Mouse (Mus musculus) retina, embryonic 14.5 days (tissue): ENCODE measurements around the gene Timm8a2.

Experiments
- DNase-seq: peaks from one replicate; pipeline ENCODE4 v3.0.0-alpha.2; 2015; ENCODE audit warnings: low spot score

The Timm8a2 gene

GRCm38 (mm10) chr14:122012193-122012592, 22.3 kb upstream of the Timm8a2 start:
- no peak for DNase-seq

- DNase-seq: no peak
Measured at GRCm38 (mm10) chr14:122012814-122013213, 21.7 kb upstream of the Timm8a2 start.

GRCm38 (mm10) chr14:122013417-122013951, 21.0 kb upstream of the Timm8a2 start:
- DNase-seq: no peak

GRCm38 (mm10) chr14:122017958-122018357, 16.5 kb upstream of the Timm8a2 start:
- no peak for DNase-seq

- DNase-seq: no peak
Measured at GRCm38 (mm10) chr14:122019389-122019788, 15.1 kb upstream of the Timm8a2 start.

- no peak for DNase-seq
Measured at GRCm38 (mm10) chr14:122020567-122020966, 13.9 kb upstream of the Timm8a2 start.

- DNase-seq: no peak
Measured at GRCm38 (mm10) chr14:122023054-122023453, 11.4 kb upstream of the Timm8a2 start.

GRCm38 (mm10) chr14:122023928-122024327, 10.5 kb upstream of the Timm8a2 start:
- DNase-seq: no peak

GRCm38 (mm10) chr14:122028926-122029745, 5.3 kb upstream of the Timm8a2 start:
- DNase-seq: no peak

- DNase-seq: no peak
Measured at GRCm38 (mm10) chr14:122029851-122030250, 4.6 kb upstream of the Timm8a2 start.

GRCm38 (mm10) chr14:122032045-122032444, 2.4 kb upstream of the Timm8a2 start:
- no peak for DNase-seq

GRCm38 (mm10) chr14:122035181-122035580, 707 bp downstream of the Timm8a2 start:
- DNase-seq: no peak

- no peak for DNase-seq
Measured at GRCm38 (mm10) chr14:122035860-122036259, 1.4 kb downstream of the Timm8a2 start.

GRCm38 (mm10) chr14:122038874-122039647, 4.6 kb downstream of the Timm8a2 start:
- DNase-seq: no peak

- DNase-seq: no peak
Measured at GRCm38 (mm10) chr14:122041413-122041825, 6.9 kb downstream of the Timm8a2 start.

- no peak for DNase-seq
Measured at GRCm38 (mm10) chr14:122042142-122042694, 7.7 kb downstream of the Timm8a2 start.

GRCm38 (mm10) chr14:122047784-122048183, 13.3 kb downstream of the Timm8a2 start:
- no peak for DNase-seq

GRCm38 (mm10) chr14:122048816-122049215, 14.3 kb downstream of the Timm8a2 start:
- no peak for DNase-seq

GRCm38 (mm10) chr14:122052896-122053635, 18.6 kb downstream of the Timm8a2 start:
- no peak for DNase-seq

GRCm38 (mm10) chr14:122056871-122057270, 22.4 kb downstream of the Timm8a2 start:
- no peak for DNase-seq

GRCm38 (mm10) chr14:122057941-122058346, 23.5 kb downstream of the Timm8a2 start:
- DNase-seq: no peak

GRCm38 (mm10) chr14:122060642-122061041, 26.2 kb downstream of the Timm8a2 start:
- peak; percentile 86 for DNase-seq
